Mouse (Mus musculus) liver, adult (tissue): ENCODE measurements around the gene Setd5.
A peak's percentile ranks its signal among the peaks of the same experiment; 100 is the strongest.

Experiments used
- GATA4 ChIP-seq: IDR thresholded peaks from 2 replicates; pipeline ENCODE4 v1.6.1; 2014; ENCODE audit warnings: mild to moderate bottlenecking, low read length; ENCODE audit not compliant: insufficient replicate concordance

Setd5 gene

GRCm38 (mm10) chr6:113046041-113046975, 30.9 kb upstream of the Setd5 start, which contains the start of gene Thumpd3:
Thumpd3 (plus strand) TSS chr6:113046225.
- TF ChIP-seq GATA4, result peak; percentile 54; the same call in 1 of the 2 replicates

- TF ChIP-seq GATA4, result no peak
Measured at GRCm38 (mm10) chr6:113047016-113047746, 30.0 kb upstream of the Setd5 start.

GRCm38 (mm10) chr6:113048371-113048770, 28.8 kb upstream of the Setd5 start:
- TF ChIP-seq GATA4, result no peak

- no peak for TF ChIP-seq GATA4
Measured at GRCm38 (mm10) chr6:113049159-113049558, 28.0 kb upstream of the Setd5 start.

GRCm38 (mm10) chr6:113052972-113053371, 24.2 kb upstream of the Setd5 start:
- no peak for TF ChIP-seq GATA4

- TF ChIP-seq GATA4, result no peak
Measured at GRCm38 (mm10) chr6:113054552-113055107, 22.5 kb upstream of the Setd5 start.

GRCm38 (mm10) chr6:113060892-113061563, 16.1 kb upstream of the Setd5 start:
- no peak for TF ChIP-seq GATA4

GRCm38 (mm10) chr6:113062253-113062652, 14.9 kb upstream of the Setd5 start:
- TF ChIP-seq GATA4, result no peak

- no peak for TF ChIP-seq GATA4
Measured at GRCm38 (mm10) chr6:113063363-113063762, 13.8 kb upstream of the Setd5 start.

GRCm38 (mm10) chr6:113065186-113065585, 12.0 kb upstream of the Setd5 start:
- no peak for TF ChIP-seq GATA4

GRCm38 (mm10) chr6:113069154-113069553, 8.0 kb upstream of the Setd5 start:
- TF ChIP-seq GATA4, result no peak

- TF ChIP-seq GATA4, result no peak
Measured at GRCm38 (mm10) chr6:113075261-113075660, 1.9 kb upstream of the Setd5 start.

GRCm38 (mm10) chr6:113076012-113076685, 1.0 kb upstream of the Setd5 start:
- peak; percentile 47; the same call in 1 of the 2 replicates for TF ChIP-seq GATA4

- no peak for TF ChIP-seq GATA4
Measured at GRCm38 (mm10) chr6:113077569-113078030, 435 bp downstream of the Setd5 start.
